Mouse (Mus musculus): ENCODE data around the gene Bola1. TPM values are rescaled to one million over a fixed set of nuclear protein-coding genes. Genes with fewer than 3 reads are reported as not detected.

The Bola1 gene
- polyA plus RNA-seq, 1 experiment from 2014 or later: 43.5 TPM

DNA sequence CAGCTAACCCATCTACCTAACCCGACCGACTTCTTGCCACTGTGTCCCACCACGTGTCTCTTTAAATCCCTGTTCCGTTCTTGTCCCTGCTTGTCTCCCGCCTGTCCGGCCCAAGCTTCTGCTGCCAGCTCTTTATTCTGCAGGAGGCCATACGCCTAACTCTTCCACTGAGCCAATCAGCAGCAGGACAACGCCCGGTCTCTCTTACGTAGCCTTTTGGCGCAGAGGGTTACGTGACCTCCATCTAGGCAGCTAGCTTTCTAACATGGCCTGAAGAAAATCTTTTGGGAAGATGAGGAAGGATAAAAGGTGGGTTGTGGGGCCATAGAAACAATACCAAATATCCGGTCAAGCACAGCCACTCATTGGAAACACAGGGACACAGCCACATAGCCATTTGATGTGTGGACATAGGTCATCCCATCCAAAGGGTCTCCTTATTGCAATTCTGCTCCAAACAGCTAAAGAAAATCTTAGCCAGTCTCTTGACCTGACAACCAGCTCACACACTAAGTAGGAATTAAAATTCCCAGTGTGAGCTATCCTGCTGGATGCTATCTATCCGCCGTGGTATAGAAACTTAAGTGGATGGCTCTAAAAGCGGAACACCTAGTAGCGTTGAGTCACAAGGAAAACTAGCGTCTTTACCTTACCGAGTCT lies 42.8 kb upstream of the Bola1 start:
- WGBS: under 1% methylated on average over 19 of the region's 19 CpGs
- Histone ChIP-seq H3K9ac (ENCODE audit: low read length) (peak overlapping the region; percentile 87), H3K4me1 (ENCODE audit: control insufficient read depth, insufficient read depth, low read length) (peaks cover 17% of the 10 kb centered on the region), H3K9me3 (replicated peaks; ENCODE audit: control insufficient read depth, low read length) (no peaks in the 10 kb centered on the region), H3K36me3 (ENCODE audit: control insufficient read depth, insufficient read depth) (no peaks in the 10 kb centered on the region), H3K4me3 (ENCODE audit: low read length) (peak overlapping the region; percentile 71), H3K27ac (ENCODE audit: low read length) (peak overlapping the region; percentile 98), H3K27me3 (ENCODE audit: control insufficient read depth, insufficient read depth, low read length) (no peaks in the 10 kb centered on the region; the same call in 1 of the 2 replicates), H3K4me2 (ENCODE audit: low read depth, low read length) (peak overlapping the region; percentile 91)
- peak; percentile 84 for ATAC-seq (replicated peaks; ENCODE audit: extremely low read depth, insufficient read depth, low FRiP score)

DNA sequence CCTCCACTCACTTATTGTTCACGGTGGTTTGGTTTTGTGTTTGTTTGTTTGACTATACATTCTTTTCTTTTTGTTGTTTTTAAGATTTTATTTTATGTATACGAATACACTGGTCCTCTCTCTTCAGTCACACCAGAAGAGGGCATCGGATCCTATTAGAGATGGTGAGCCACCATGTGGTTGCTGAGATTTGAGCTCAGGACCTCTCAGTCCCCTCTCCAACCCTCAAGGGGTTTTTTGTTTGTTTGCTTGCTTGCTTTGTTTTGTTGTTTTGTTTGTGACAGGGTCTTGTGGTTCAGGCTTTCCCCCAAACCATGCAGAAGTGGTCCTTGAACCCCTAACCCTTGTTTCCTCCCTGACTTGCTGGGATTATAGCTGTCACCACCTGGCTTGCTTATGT lies 42.1 kb upstream of the Bola1 start:
- Histone ChIP-seq H3K4me1 (ENCODE audit: control insufficient read depth, insufficient read depth, low read length) (peaks cover 17% of the 10 kb centered on the region), H3K36me3 (ENCODE audit: control insufficient read depth, insufficient read depth) (no peaks in the 10 kb centered on the region), H3K27ac (ENCODE audit: low read length) (peak overlapping the region; percentile 98), H3K9ac (ENCODE audit: low read length) (peak overlapping the region; percentile 87), H3K27me3 (ENCODE audit: control insufficient read depth, insufficient read depth, low read length) (no peaks in the 10 kb centered on the region; the same call in 1 of the 2 replicates), H3K4me2 (ENCODE audit: low read depth, low read length) (peak overlapping the region; percentile 91), H3K4me3 (ENCODE audit: low read length) (peak overlapping the region; percentile 71), H3K9me3 (replicated peaks; ENCODE audit: control insufficient read depth, low read length) (no peaks in the 10 kb centered on the region)
- ATAC-seq (replicated peaks; ENCODE audit: extremely low read depth, insufficient read depth, low FRiP score): no peak
- WGBS: 55% methylated on average over 3 of the region's 3 CpGs

DNA sequence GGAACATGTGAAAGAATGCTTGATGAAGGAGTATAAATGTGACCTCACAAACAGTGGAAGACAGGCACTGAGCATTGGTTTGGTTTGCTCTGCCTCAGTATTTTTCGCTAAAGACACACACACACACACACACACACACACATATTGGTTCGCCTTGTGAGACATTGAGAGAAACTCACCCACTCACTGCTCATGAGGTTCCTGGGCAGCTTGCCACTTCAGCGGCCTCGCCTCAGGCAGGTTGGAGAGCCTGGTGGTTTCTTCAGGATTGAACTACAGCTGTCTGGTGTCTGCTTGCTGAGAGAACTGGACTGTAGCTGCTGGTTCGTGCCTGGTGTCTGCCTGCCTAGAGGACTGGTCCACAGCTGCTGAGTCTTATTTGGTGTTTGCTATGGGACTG lies 40.7 kb upstream of the Bola1 start:
- no peaks in the 10 kb centered on the region; the same call in 1 of the 2 replicates for H3K27me3 ChIP-seq (ENCODE audit: control insufficient read depth, insufficient read depth, low read length)
- no peaks in the 10 kb centered on the region for H3K9me3 ChIP-seq (replicated peaks; ENCODE audit: control insufficient read depth, low read length)
- no peak overlapping the region for H3K4me3 ChIP-seq (ENCODE audit: low read length)
- 83% methylated on average over 5 of the region's 5 CpGs for WGBS
- no peak overlapping the region for H3K4me2 ChIP-seq (ENCODE audit: low read depth, low read length)
- no peak overlapping the region for H3K9ac ChIP-seq (ENCODE audit: low read length)
- no peak overlapping the region for H3K27ac ChIP-seq (ENCODE audit: low read length)
- ATAC-seq (replicated peaks; ENCODE audit: extremely low read depth, insufficient read depth, low FRiP score): no peak
- H3K4me1 ChIP-seq (ENCODE audit: control insufficient read depth, insufficient read depth, low read length): peaks cover 17% of the 10 kb centered on the region
- H3K36me3 ChIP-seq (ENCODE audit: control insufficient read depth, insufficient read depth): no peaks in the 10 kb centered on the region

DNA sequence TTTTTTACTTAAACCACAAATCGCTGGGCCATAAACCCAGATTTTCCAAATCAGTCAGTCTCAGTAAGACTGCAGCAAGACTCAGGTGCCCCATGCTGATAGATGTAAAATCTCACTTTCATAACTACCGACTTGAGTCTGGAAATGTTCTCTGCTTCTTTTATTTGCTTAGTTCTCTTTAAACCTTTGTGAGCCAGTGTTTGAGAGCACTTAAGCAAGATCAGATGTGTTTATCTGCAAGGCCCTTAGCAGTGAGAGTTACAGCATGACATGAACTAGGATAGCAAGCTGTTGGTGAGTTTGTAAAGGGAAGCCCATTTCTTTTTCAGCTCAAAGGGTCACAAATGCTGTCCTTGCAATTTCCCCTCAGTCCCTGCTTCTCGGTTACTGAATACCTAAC lies 37.7 kb upstream of the Bola1 start:
- WGBS: 59% methylated on average over 3 of the region's 3 CpGs

DNA sequence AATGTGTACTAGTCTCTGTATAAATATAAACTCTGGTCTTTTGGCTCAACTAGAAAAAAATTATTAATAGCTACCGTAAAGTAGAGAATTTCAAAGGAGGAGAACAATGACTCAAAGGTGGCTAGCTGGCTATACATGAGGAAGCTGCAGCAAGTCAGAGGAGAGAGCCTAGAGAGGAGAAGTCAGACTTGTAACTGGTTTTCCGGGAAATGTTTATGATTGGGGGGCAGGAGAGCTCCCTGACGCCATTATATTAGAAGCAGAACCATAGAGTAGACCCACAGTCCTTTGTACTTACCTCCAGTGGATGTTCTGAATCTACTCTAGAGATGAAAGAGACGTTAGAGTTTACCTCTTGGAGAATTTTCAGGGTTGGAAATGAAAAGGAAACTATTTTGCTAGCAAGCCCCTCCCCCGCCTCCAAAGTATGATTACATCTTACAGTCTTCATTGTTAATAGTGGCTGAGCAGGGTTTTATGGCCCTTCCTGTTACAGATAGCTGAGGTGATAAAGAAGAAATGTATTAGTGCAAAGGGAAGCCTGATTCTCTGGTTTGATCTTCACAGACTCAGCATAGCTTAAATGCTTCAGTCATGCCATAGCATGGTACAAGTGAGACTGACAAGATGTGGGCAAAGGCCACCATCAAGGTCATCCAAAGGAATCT lies 36.6 kb upstream of the Bola1 start:
- H3K4me1 ChIP-seq (ENCODE audit: control insufficient read depth, insufficient read depth, low read length): no peaks in the 10 kb centered on the region
- H3K27me3 ChIP-seq (ENCODE audit: control insufficient read depth, insufficient read depth, low read length): no peaks in the 10 kb centered on the region; the same call in 1 of the 2 replicates
- no peak overlapping the region for H3K9ac ChIP-seq (ENCODE audit: low read length)
- H3K27ac ChIP-seq (ENCODE audit: low read length): no peak overlapping the region
- H3K4me2 ChIP-seq (ENCODE audit: low read depth, low read length): no peak overlapping the region
- no peaks in the 10 kb centered on the region for H3K36me3 ChIP-seq (ENCODE audit: control insufficient read depth, insufficient read depth)
- no peak for ATAC-seq (replicated peaks; ENCODE audit: extremely low read depth, insufficient read depth, low FRiP score)
- WGBS: 75% methylated on average over 5 of the region's 5 CpGs
- no peaks in the 10 kb centered on the region for H3K9me3 ChIP-seq (replicated peaks; ENCODE audit: control insufficient read depth, low read length)
- H3K4me3 ChIP-seq (ENCODE audit: low read length): no peak overlapping the region

More for the DNA sequence above, 37.7 kb upstream of the Bola1 start:
- no peak overlapping the region for H3K4me3 ChIP-seq (ENCODE audit: low read length)
- ATAC-seq (replicated peaks; ENCODE audit: extremely low read depth, insufficient read depth, low FRiP score): no peak
- no peak overlapping the region for H3K27ac ChIP-seq (ENCODE audit: low read length)
- no peaks in the 10 kb centered on the region for H3K36me3 ChIP-seq (ENCODE audit: control insufficient read depth, insufficient read depth)
- H3K9ac ChIP-seq (ENCODE audit: low read length): no peak overlapping the region
- H3K27me3 ChIP-seq (ENCODE audit: control insufficient read depth, insufficient read depth, low read length): no peaks in the 10 kb centered on the region; the same call in 1 of the 2 replicates
- H3K9me3 ChIP-seq (replicated peaks; ENCODE audit: control insufficient read depth, low read length): no peaks in the 10 kb centered on the region
- no peak overlapping the region for H3K4me2 ChIP-seq (ENCODE audit: low read depth, low read length)
- H3K4me1 ChIP-seq (ENCODE audit: control insufficient read depth, insufficient read depth, low read length): peaks cover 6% of the 10 kb centered on the region

DNA sequence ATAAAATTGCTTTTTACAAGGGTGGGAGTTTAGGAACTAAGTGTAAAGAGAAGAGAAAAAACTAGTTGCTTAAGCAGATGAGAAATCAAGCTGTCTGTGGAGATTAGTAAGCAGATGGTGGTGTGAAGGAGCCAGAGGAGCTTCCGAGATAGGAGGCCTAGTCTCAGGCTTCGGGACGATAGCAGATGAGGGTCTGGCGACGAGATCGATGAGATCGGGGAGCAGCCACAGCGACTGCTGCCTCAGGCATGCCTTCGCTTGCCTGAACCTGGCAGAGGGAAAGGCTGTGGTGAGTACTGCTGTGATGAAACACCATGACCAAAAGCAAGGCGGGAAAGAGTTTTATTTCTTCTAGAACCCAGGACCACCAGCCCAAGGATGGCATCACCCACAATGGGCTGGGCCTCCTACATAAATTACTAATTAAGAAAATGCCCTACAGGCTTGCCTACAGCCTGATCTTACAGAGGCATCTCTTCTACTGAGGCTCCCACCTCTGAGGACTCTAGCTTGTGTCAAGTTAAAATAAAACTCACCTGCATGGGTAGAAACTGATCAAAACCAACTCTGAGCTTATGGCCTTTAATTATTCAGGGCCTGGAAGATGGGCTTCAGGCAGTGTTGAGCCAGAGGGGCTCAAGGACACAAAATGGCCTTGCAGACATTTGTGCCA lies 35.3 kb upstream of the Bola1 start:
- 31% methylated on average over 10 of the region's 10 CpGs for WGBS
- ATAC-seq (replicated peaks; ENCODE audit: extremely low read depth, insufficient read depth, low FRiP score): no peak; the same call in 1 of the 2 replicates

DNA sequence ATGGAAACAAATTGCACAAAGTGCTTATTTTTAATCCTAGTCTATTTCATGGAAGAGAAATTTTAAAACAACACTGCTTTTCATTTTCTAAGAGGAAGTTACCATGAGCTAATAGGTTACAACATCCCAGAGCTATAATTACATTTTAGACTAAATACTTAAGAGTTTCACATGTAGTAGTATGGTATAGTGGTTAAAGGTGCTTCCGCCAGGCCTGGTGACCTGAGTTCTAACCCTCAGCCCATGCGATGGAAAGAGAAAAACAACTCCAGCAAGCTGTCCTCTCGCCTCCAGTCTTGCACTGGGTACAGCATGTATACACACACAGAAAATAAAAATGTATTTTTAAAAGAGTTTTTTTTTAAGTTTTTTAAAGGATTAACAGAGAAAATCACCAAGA lies 32.3 kb upstream of the Bola1 start:
- no peak for ATAC-seq (replicated peaks; ENCODE audit: extremely low read depth, insufficient read depth, low FRiP score)
- Histone ChIP-seq H3K4me3 (ENCODE audit: low read length) (no peak overlapping the region), H3K36me3 (ENCODE audit: control insufficient read depth, insufficient read depth) (no peaks in the 10 kb centered on the region), H3K9me3 (replicated peaks; ENCODE audit: control insufficient read depth, low read length) (no peaks in the 10 kb centered on the region), H3K27me3 (ENCODE audit: control insufficient read depth, insufficient read depth, low read length) (no peaks in the 10 kb centered on the region), H3K4me2 (ENCODE audit: low read depth, low read length) (no peak overlapping the region), H3K9ac (ENCODE audit: low read length) (no peak overlapping the region), H3K4me1 (ENCODE audit: control insufficient read depth, insufficient read depth, low read length) (peaks cover 13% of the 10 kb centered on the region), H3K27ac (ENCODE audit: low read length) (no peak overlapping the region)
- 84% methylated on average over 3 of the region's 3 CpGs for WGBS

More for the DNA sequence above, 35.3 kb upstream of the Bola1 start:
- Histone ChIP-seq H3K27me3 (ENCODE audit: control insufficient read depth, insufficient read depth, low read length) (no peaks in the 10 kb centered on the region), H3K9me3 (replicated peaks; ENCODE audit: control insufficient read depth, low read length) (no peaks in the 10 kb centered on the region), H3K9ac (ENCODE audit: low read length) (0 out of 2 replicates have a peak overlapping the region, but pooled peaks have one; percentile 37), H3K4me1 (ENCODE audit: control insufficient read depth, insufficient read depth, low read length) (peaks cover 2% of the 10 kb centered on the region; the same call in 1 of the 2 replicates), H3K4me2 (ENCODE audit: low read depth, low read length) (no peak overlapping the region), H3K36me3 (ENCODE audit: control insufficient read depth, insufficient read depth) (no peaks in the 10 kb centered on the region), H3K4me3 (ENCODE audit: low read length) (no peak overlapping the region), H3K27ac (ENCODE audit: low read length) (no peak overlapping the region)

DNA sequence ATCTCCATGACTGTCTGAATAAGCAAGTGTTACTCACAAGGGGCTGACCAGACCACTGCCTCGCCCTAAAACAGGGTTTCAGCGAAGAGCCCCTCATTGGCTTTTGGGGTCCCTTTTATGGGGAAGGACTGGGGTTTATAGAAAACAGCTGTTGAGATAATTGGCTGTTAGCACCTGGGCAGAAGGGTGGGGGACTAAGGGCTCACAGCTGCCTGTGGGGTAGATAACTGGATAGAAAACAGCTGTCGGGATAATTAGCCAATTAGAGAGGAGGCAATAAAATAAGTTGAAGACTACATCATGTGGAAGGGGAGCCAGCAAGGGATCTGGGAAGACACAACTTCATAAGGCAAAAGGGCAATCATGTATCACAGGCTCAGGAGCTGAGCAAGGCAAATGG lies 31.4 kb upstream of the Bola1 start:
- Histone ChIP-seq H3K9ac (ENCODE audit: low read length) (no peak overlapping the region), H3K4me1 (ENCODE audit: control insufficient read depth, insufficient read depth, low read length) (peaks cover 13% of the 10 kb centered on the region), H3K36me3 (ENCODE audit: control insufficient read depth, insufficient read depth) (no peaks in the 10 kb centered on the region), H3K27me3 (ENCODE audit: control insufficient read depth, insufficient read depth, low read length) (no peaks in the 10 kb centered on the region), H3K4me2 (ENCODE audit: low read depth, low read length) (no peak overlapping the region), H3K4me3 (ENCODE audit: low read length) (no peak overlapping the region), H3K9me3 (replicated peaks; ENCODE audit: control insufficient read depth, low read length) (no peaks in the 10 kb centered on the region), H3K27ac (ENCODE audit: low read length) (no peak overlapping the region)
- ATAC-seq (replicated peaks; ENCODE audit: extremely low read depth, insufficient read depth, low FRiP score): no peak
- 73% methylated on average over 3 of the region's 3 CpGs for WGBS

DNA sequence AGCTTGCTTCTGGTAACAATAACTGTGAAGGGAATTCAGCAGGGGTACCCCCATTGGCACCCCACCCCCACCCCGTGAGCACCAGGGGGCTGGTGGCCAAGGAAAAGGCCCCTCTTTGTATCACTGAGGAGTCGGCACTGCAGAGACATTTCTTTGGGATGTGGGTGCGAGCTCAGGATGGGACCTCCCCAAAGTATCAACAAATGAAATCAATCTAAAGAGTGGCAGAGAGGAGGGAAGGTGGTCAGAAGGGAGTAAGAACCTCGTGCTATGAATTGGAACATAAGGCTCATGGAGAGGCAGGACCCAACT lies 29.5 kb upstream of the Bola1 start:
- Histone ChIP-seq H3K9ac (ENCODE audit: low read length) (no peak overlapping the region), H3K9me3 (replicated peaks; ENCODE audit: control insufficient read depth, low read length) (no peaks in the 10 kb centered on the region), H3K27ac (ENCODE audit: low read length) (no peak overlapping the region), H3K4me2 (ENCODE audit: low read depth, low read length) (peak overlapping the region; percentile 63; the same call in 1 of the 2 replicates), H3K36me3 (ENCODE audit: control insufficient read depth, insufficient read depth) (no peaks in the 10 kb centered on the region), H3K4me1 (ENCODE audit: control insufficient read depth, insufficient read depth, low read length) (peaks cover 20% of the 10 kb centered on the region), H3K4me3 (ENCODE audit: low read length) (no peak overlapping the region), H3K27me3 (ENCODE audit: control insufficient read depth, insufficient read depth, low read length) (no peaks in the 10 kb centered on the region)
- 57% methylated on average over 4 of the region's 4 CpGs for WGBS
- no peak for ATAC-seq (replicated peaks; ENCODE audit: extremely low read depth, insufficient read depth, low FRiP score)
